Mouse (Mus musculus) ES-Bruce4 (cell line): Measurements from ENCODE around the gene Paqr6. TPM values are rescaled to one million over a fixed set of nuclear protein-coding genes. Genes with fewer than 3 reads are reported as not detected.

Experiments
- H3K27ac ChIP-seq: 2 replicates; pipeline ENCODE4 v1.5.1; 2012; ENCODE audit warnings: low read length, inconsistent platforms; ENCODE audit not compliant: insufficient read depth
- H3K27me3 ChIP-seq: 2 replicates; pipeline ENCODE4 v1.6.1; 2012; ENCODE audit warnings: mild to moderate bottlenecking, low read length, inconsistent platforms; ENCODE audit not compliant: control insufficient read depth, poor library complexity, insufficient read depth, severe bottlenecking
- H3K36me3 ChIP-seq: 2 replicates; pipeline ENCODE4 v1.6.1; 2012; ENCODE audit warnings: inconsistent platforms, mild to moderate bottlenecking, low read length, moderate library complexity; ENCODE audit not compliant: control insufficient read depth, poor library complexity, insufficient read depth, severe bottlenecking
- H3K4me1 ChIP-seq: one replicate; pipeline ENCODE4 v1.8.1; 2011; ENCODE audit warnings: low read length; ENCODE audit not compliant: control insufficient read depth, insufficient read depth
- H3K4me3 ChIP-seq: 2 replicates; pipeline ENCODE4 v1.5.1; 2011; ENCODE audit warnings: low read depth, mild to moderate bottlenecking, low read length
- H3K9ac ChIP-seq: 2 replicates; pipeline ENCODE4 v1.6.1; 2012; ENCODE audit warnings: low read depth, mild to moderate bottlenecking, inconsistent platforms; ENCODE audit not compliant: poor library complexity, severe bottlenecking
- H3K9me3 ChIP-seq: replicated peaks from 2 replicates; pipeline ENCODE4 v1.6.1; 2012; ENCODE audit warnings: mild to moderate bottlenecking, low read length, inconsistent platforms; ENCODE audit not compliant: control insufficient read depth, poor library complexity, insufficient read depth, severe bottlenecking
- CTCF ChIP-seq: IDR thresholded peaks from one replicate; pipeline ENCODE4 v1.8.1; 2011; ENCODE audit warnings: low read depth, low read length
- EP300 ChIP-seq: IDR thresholded peaks from 2 replicates; pipeline ENCODE4 v1.6.1; 2011; ENCODE audit warnings: low read depth, low read length; ENCODE audit not compliant: insufficient read depth
- POLR2A ChIP-seq: IDR thresholded peaks from one replicate; pipeline ENCODE4 v1.8.1; 2011; ENCODE audit warnings: low read length; ENCODE audit not compliant: insufficient read depth
- polyA plus RNA-seq: library from polyadenylated mRNA; stranded (reverse); fragments of >200 nt; gene quantifications from 2 replicates; pipeline ENCODE4 v1.2.4, GENCODE M21; 2011; ENCODE audit warnings: low read depth; ENCODE audit not compliant: missing spikeins, insufficient read depth, insufficient read length

The Paqr6 gene
- polyA plus RNA-seq, 1 experiment = 6.8 TPM

DNA sequence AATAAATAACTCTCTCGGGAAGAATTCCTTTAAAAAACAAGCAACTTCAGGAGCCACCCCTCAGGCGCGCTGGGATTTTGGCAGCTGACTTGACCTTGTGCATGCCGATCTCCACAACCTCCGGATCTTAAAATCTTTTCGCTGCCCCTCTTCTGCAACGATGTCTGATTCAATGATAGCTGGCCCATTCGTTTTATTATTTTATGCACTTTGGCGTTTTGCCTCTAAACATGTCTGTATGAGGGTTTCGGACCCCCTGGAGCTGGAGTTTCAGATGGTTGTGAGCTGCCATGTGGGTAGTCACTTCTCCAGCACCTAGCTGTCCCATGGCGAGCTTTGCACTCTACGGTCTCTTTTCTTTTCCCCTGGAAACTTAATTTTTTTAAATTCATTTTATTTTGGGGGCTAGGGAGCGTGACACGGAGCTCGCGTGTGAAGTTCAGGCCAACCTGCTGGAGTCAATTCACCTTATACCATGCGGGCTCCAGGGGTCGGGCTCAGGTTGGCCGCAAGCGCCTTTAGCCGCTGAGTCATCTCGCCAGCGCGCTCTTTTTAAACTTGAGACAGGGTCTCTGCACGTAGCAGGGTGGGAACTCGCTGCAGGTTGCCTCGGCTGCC is 28.8 kb upstream of the Paqr6 start:
- Histone ChIP-seq H3K9me3 (no peaks in the 10 kb centered on the region), H3K27ac (peak overlapping the region; percentile 83), H3K4me3 (peak overlapping the region; percentile 92), H3K4me1 (no peaks in the 10 kb centered on the region), H3K27me3 (no peaks in the 10 kb centered on the region), H3K9ac (peak overlapping the region; percentile 87), H3K36me3 (no peaks in the 10 kb centered on the region; the same call in 1 of the 2 replicates)
- no peak for TF ChIP-seq POLR2A
- no peak for TF ChIP-seq EP300
- no peak for TF ChIP-seq CTCF

DNA sequence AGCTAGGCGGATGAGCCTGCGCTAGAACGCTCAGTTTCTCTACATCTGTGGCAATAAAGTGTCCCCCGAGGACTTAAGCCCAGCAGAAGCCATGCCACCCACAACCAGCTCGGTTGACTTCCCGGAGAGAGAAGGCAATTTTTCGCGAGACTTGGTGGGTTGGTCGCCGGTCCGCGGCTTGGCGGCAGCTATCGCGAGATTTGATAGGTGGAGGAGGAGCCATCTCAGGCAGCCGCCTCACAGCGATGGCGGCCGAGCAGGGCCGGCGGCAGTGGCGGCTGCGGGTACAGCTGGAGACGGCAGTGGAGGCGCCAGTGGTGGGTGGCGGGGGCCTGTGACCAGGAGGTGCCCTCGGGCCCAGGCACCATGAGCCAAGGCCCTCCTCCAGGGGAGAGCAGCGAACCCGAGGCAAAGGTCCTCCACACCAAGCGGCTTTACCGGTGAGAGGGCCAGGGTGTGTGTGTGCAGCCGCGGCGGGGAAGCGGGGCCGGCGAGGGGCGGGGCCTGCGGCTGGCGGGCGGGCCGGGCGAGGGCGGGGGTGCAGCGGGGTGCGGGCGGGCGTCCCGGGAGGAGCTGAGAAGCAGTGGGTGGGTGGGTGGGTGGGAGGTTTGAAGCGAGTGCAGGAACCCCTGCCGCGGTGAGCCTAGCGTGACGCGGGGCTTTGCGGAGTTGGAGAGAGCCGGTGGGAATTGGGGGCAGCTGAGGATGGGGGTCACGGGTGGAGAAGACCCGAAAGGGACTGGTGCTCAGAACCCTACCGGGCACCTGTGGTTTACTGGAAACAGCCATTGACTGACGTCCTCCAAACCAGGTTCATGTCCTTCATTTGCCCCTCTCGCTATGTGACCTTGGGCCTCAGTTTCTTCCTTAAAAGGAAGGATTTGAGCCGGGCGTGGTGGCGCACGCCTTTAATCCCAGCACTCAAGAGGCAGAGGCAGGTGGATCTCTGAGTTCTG is 28.0 kb upstream of the Paqr6 start, which contains the start of the genes Tmem79 and Smg5:
Gene Tmem79, minus strand, starts transcription at position 91 of the 956 bp plus-strand sequence.
Gene Smg5, plus strand, starts transcription at position 203 of the 956 bp plus-strand sequence.
- Histone ChIP-seq H3K9ac (peak within 1 kb of the TSS; percentile 87), H3K4me1 (no peaks in the 10 kb centered on the region), H3K4me3 (peak within 1 kb of the TSS; percentile 92), H3K9me3 (no peaks in the 10 kb centered on the region), H3K27ac (peak within 1 kb of the TSS; percentile 83), H3K36me3 (no peaks in the 10 kb centered on the region; the same call in none of the 2 replicates), H3K27me3 (no peaks in the 10 kb centered on the region)
- TF ChIP-seq POLR2A = peak; percentile 94
- no peak for TF ChIP-seq CTCF
- peak; percentile 51; the same call in 1 of the 2 replicates for TF ChIP-seq EP300

DNA sequence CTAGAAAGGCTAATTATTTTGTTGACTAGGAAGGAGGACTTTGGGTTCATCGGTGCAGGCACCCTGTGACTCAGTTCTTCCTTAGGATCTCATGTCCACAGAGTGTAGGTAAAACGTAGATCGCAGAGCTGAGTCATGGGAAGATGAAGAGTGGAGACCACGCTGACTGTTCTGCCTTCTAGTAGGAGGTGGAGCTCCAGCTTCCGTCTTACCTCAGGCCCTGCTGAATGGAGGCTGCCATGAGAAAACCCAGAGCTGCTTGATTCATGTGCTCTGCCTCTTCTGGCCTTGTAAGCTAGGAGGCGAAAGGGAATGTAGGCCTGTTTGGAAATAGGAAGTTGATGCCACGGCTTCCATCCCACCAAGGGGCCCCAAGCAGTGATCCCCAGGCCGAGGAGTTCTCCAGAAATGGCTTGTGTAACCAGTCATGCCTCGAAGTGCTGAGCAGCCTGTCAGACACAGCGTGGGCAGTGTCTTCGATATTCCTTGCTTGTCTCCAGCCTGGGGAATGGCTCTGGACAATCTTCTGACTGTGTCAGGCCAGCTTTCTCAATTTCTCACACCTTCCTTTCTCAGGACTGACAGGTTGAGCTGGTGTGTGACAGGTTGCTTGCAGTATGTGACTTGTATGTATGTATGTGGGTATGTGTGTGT is 26.9 kb upstream of the Paqr6 start:
- no peaks in the 10 kb centered on the region for H3K27me3 ChIP-seq
- H3K9me3 ChIP-seq = no peaks in the 10 kb centered on the region
- TF ChIP-seq CTCF (no peak), EP300 (no peak), POLR2A (no peak)
- peaks cover 10% of the 10 kb centered on the region for H3K36me3 ChIP-seq
- peak overlapping the region; percentile 87; the same call in 1 of the 2 replicates for H3K9ac ChIP-seq
- peak overlapping the region; percentile 51 for H3K27ac ChIP-seq
- no peaks in the 10 kb centered on the region for H3K4me1 ChIP-seq
- peak overlapping the region; percentile 46 for H3K4me3 ChIP-seq

DNA sequence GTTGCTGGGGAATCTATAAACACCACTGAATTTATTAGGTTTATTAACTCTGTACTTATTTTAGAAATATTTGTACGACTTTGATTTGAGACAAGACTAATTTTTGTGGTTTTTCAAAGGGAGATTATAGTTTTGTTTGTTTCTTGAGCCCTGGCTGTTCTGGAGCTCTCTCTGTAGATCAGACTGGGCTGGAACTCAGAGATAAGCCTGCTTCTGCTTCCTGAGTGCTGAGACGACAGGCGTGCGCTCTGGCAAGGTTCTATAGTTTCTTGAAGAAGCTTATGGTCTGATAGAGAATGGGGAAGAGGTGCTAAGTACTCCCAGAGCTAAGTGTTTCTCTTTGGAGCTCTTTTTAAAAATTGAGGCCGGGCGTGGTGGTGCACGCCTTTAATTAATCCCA is 26.1 kb upstream of the Paqr6 start:
- Histone ChIP-seq H3K4me3 (no peak overlapping the region), H3K36me3 (peaks cover 18% of the 10 kb centered on the region), H3K27me3 (no peaks in the 10 kb centered on the region), H3K27ac (no peak overlapping the region), H3K4me1 (no peaks in the 10 kb centered on the region), H3K9me3 (no peaks in the 10 kb centered on the region), H3K9ac (no peak overlapping the region)
- no peak for TF ChIP-seq EP300
- TF ChIP-seq CTCF = no peak
- TF ChIP-seq POLR2A = no peak

DNA sequence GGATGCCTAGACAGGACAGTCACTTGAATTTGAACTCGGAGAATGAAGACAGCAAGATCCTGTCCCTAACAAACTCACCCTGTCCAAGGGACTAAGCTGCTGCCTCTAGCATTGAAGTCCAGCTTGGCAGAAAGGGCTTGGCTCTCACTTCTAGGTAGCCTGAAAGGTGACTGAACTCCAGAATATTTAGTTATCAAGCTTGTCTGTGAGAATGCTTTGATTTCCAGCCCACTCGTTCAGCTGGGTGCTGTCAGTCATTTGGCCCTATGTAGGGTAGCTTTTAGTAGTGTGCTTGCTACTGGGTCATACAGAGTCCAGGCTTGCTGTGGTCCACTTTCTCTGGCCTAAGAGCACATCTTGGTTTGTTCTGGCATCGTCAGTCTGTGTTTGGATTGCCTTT is 25.4 kb upstream of the Paqr6 start:
- no peak for TF ChIP-seq EP300
- no peak for TF ChIP-seq CTCF
- H3K9ac ChIP-seq = no peak overlapping the region
- H3K4me3 ChIP-seq = no peak overlapping the region
- H3K4me1 ChIP-seq = no peaks in the 10 kb centered on the region
- H3K27me3 ChIP-seq = no peaks in the 10 kb centered on the region
- H3K9me3 ChIP-seq = no peaks in the 10 kb centered on the region
- no peak overlapping the region for H3K27ac ChIP-seq
- peaks cover 25% of the 10 kb centered on the region for H3K36me3 ChIP-seq
